ENCODE assay signal across 32 mouse cellular contexts in genomic region chr14:61040236-61040635, GRCm38 (mm10). TPM values are rescaled to one million over a fixed set of nuclear protein-coding genes. Genes with fewer than 3 reads are reported as not detected.
DNase-seq lines count a peak whose midpoint lies in the region; ATAC-seq and TF ChIP-seq lines count a peak whose summit lies in the region.
"Had no signal": no experiment of that assay in that cellular context is flagged by ENCODE, and none has a peak within 500 bp of the region (broad histone marks: within the 10 kb centered on the region; RNA-seq: fewer than 3 reads in every experiment).

No protein-coding gene starts in this region.

- no peak for ATAC-seq in forebrain, embryonic 12.5 days (ENCODE audit: low FRiP score)
- ATAC-seq in forebrain, embryonic 15.5 days (replicated peaks), result no peak
- ATAC-seq in liver, embryonic 11.5 days (replicated peaks; ENCODE audit: low FRiP score), result no peak
- ATAC-seq: activated CD4-positive, CD25-positive, alpha-beta regulatory T cell, adult 4 months; forebrain, embryonic 16.5 days; intestine, postnatal 0 days; liver, embryonic 12.5 days; liver, postnatal 0 days; midbrain, embryonic 16.5 days had no signal

- peaks cover 59% of the 10 kb centered on the region for H3K4me1 ChIP-seq in forebrain, embryonic 12.5 days
- peaks cover 45% of the 10 kb centered on the region for H3K4me1 ChIP-seq in forebrain, embryonic 15.5 days
- H3K4me1 ChIP-seq in liver, adult 2 months (ENCODE audit: control insufficient read depth, insufficient read depth, low read length), result peaks cover 8% of the 10 kb centered on the region
- no peaks in the 10 kb centered on the region; the same call in 1 of the 2 replicates for H3K4me1 ChIP-seq in liver, embryonic 11.5 days (replicated peaks; ENCODE audit: control insufficient read depth, insufficient read depth, low read length)

- WGBS in forebrain, embryonic 12.5 days, result 75% methylated on average over 13 of the region's 13 CpGs
- 53% methylated on average over 13 of the region's 13 CpGs for WGBS in forebrain, embryonic 15.5 days
- WGBS in liver, adult 2 months, result 54% methylated on average over 13 of the region's 13 CpGs
- 92% methylated on average over 13 of the region's 13 CpGs for WGBS in liver, embryonic 11.5 days

- no peaks in the 10 kb centered on the region for H3K9me3 ChIP-seq in forebrain, embryonic 12.5 days
- H3K9me3 ChIP-seq in forebrain, embryonic 15.5 days, result no peaks in the 10 kb centered on the region
- no peaks in the 10 kb centered on the region for H3K9me3 ChIP-seq in liver, embryonic 11.5 days (ENCODE audit: control insufficient read depth, low read length)
- H3K9me3 ChIP-seq: embryonic facial prominence, embryonic 12.5 days; hindbrain, embryonic 12.5 days; limb, embryonic 12.5 days; liver, embryonic 12.5 days; midbrain, embryonic 10.5 days; neural tube, embryonic 12.5 days had no signal

- H3K4me2 ChIP-seq in forebrain, embryonic 12.5 days, result no peak overlapping the region
- H3K4me2 ChIP-seq in forebrain, embryonic 15.5 days (replicated peaks), result no peak overlapping the region
- H3K4me2 ChIP-seq in liver, embryonic 11.5 days, result no peak overlapping the region
- H3K4me2 ChIP-seq: embryonic facial prominence, embryonic 12.5 days; heart, embryonic 11.5 days; hindbrain, embryonic 12.5 days; limb, embryonic 12.5 days; liver, embryonic 12.5 days; neural tube, embryonic 12.5 days had no signal

- peak; percentile 81 for DNase-seq in liver, adult 2 months (ENCODE audit: extremely low read depth, low read depth, low spot score)
- no peak for DNase-seq in liver, embryonic 11.5 days (ENCODE audit: low spot score)
- peak; percentile 64 for DNase-seq in Muller cell, postnatal 12 days (ENCODE audit: inconsistent ontology term)
- peak; percentile 79 for DNase-seq in brain, embryonic 14.5 days (ENCODE audit: low read depth)
- DNase-seq: B cell, adult 2 months; cerebellum, adult 11-12 months; cerebellum, adult 9-11 months; embryo, embryonic 11 days; gastrocnemius, adult 2 months; gastrocnemius, postnatal 36 days; heart, adult 18-20 months; heart, postnatal 36 days; kidney, adult 9 months; kidney, postnatal 10 days; liver, postnatal 0 days; lung, postnatal 14 days; right cerebral cortex, postnatal 14 days had no signal

- no peak overlapping the region for H3K4me3 ChIP-seq in forebrain, embryonic 12.5 days (replicated peaks)
- H3K4me3 ChIP-seq in forebrain, embryonic 15.5 days, result no peak overlapping the region
- H3K4me3 ChIP-seq in liver, adult 2 months (ENCODE audit: insufficient read depth, low read depth, low read length), result no peak overlapping the region
- H3K4me3 ChIP-seq in liver, embryonic 11.5 days (ENCODE audit: low read depth, low read length), result no peak overlapping the region
- H3K4me3 ChIP-seq: embryonic facial prominence, embryonic 12.5 days; gastrocnemius, adult 2 months; hindbrain, embryonic 12.5 days; left cerebral cortex, adult 2 months; limb, embryonic 12.5 days; liver, embryonic 12.5 days; midbrain, embryonic 10.5 days; myocyte; neural tube, embryonic 12.5 days had no signal

- H3K79me2 ChIP-seq in liver, adult 2 months (ENCODE audit: control insufficient read depth, insufficient read depth, low read length), result no peaks in the 10 kb centered on the region

- peaks cover 36% of the 10 kb centered on the region for H3K27me3 ChIP-seq in forebrain, embryonic 12.5 days
- H3K27me3 ChIP-seq in forebrain, embryonic 15.5 days, result no peaks in the 10 kb centered on the region
- no peaks in the 10 kb centered on the region for H3K27me3 ChIP-seq in liver, adult 2 months (ENCODE audit: control insufficient read depth, insufficient read depth, low read length)
- no peaks in the 10 kb centered on the region; the same call in 1 of the 2 replicates for H3K27me3 ChIP-seq in liver, embryonic 11.5 days (replicated peaks; ENCODE audit: control insufficient read depth, insufficient read depth, low read length)
- H3K27me3 ChIP-seq: embryonic facial prominence, embryonic 12.5 days; neural tube, embryonic 12.5 days had no signal

- no peak for TF ChIP-seq CTCF in liver, adult 2 months (IDR thresholded peaks at IDR 0.05; ENCODE audit: low read depth, low read length)
- no peak for TF ChIP-seq CTCF in brain, embryonic 14.5 days (IDR thresholded peaks at IDR 0.05; ENCODE audit: borderline replicate concordance, extremely low read depth, insufficient read depth, insufficient read length)

- H3K27ac ChIP-seq in forebrain, embryonic 12.5 days, result 0 out of 2 replicates have a peak overlapping the region, but pooled peaks have one; percentile 0
- H3K27ac ChIP-seq in forebrain, embryonic 15.5 days (replicated peaks), result no peak overlapping the region
- no peak overlapping the region for H3K27ac ChIP-seq in liver, adult 2 months (replicated peaks; ENCODE audit: insufficient read depth, low read depth, low read length)
- no peak overlapping the region for H3K27ac ChIP-seq in liver, embryonic 11.5 days (ENCODE audit: low read depth, low read length)
- H3K27ac ChIP-seq: embryonic facial prominence, embryonic 12.5 days; gastrocnemius, adult 2 months; hindbrain, embryonic 12.5 days; limb, embryonic 12.5 days; liver, embryonic 12.5 days; midbrain, embryonic 10.5 days; neural tube, embryonic 12.5 days had no signal

- TF ChIP-seq POLR2A in liver, adult 2 months (IDR thresholded peaks at IDR 0.05; ENCODE audit: extremely low read depth, insufficient read depth, low read length), result no peak
- no peak for TF ChIP-seq POLR2A in brain, embryonic 14.5 days (IDR thresholded peaks at IDR 0.05; ENCODE audit: borderline replicate concordance, extremely low read depth, insufficient read depth, insufficient read length, poor library complexity, severe bottlenecking)

- H3K9ac ChIP-seq in forebrain, embryonic 12.5 days, result no peak overlapping the region
- no peak overlapping the region for H3K9ac ChIP-seq in forebrain, embryonic 15.5 days (replicated peaks)
- no peak overlapping the region for H3K9ac ChIP-seq in liver, adult 2 months (ENCODE audit: low read depth, low read length)
- no peak overlapping the region for H3K9ac ChIP-seq in liver, embryonic 11.5 days (ENCODE audit: low read depth, low read length)
- H3K9ac ChIP-seq: embryonic facial prominence, embryonic 12.5 days; hindbrain, embryonic 12.5 days; limb, embryonic 12.5 days; liver, embryonic 12.5 days; liver, postnatal 0 days; neural tube, embryonic 12.5 days had no signal

- H3K36me3 ChIP-seq in forebrain, embryonic 12.5 days (replicated peaks), result no peaks in the 10 kb centered on the region
- no peaks in the 10 kb centered on the region for H3K36me3 ChIP-seq in forebrain, embryonic 15.5 days
- H3K36me3 ChIP-seq in liver, adult 2 months (ENCODE audit: control insufficient read depth, insufficient read depth, low read length), result no peaks in the 10 kb centered on the region
- H3K36me3 ChIP-seq in liver, embryonic 11.5 days (ENCODE audit: control insufficient read depth, insufficient read depth, low read length), result no peaks in the 10 kb centered on the region
- H3K36me3 ChIP-seq: embryonic facial prominence, embryonic 12.5 days; hindbrain, embryonic 12.5 days; limb, embryonic 12.5 days; liver, embryonic 12.5 days; neural tube, embryonic 12.5 days had no signal

RNA-seq across cellular contexts. Expression of gene Tnfrsf19, which starts 6.1 kb away (rescaled TPM):
- polyA plus RNA-seq in forebrain, embryonic 12.5 days (2016; fragmentation: Nextera tagmentation; extraction: Ambion mirVana), result 92.5 and 118 TPM in 2 replicates
- polyA plus RNA-seq in forebrain, embryonic 15.5 days (2015; fragmentation: Nextera tagmentation; extraction: Ambion mirVana), result 45.1 and 50.0 TPM in 2 replicates
- 5.7 and 6.2 TPM in 2 replicates for total RNA-seq in liver, adult 2 months (2014; rRNA removed)
- 2.3 and 3.5 TPM in 2 replicates for polyA plus RNA-seq in liver, adult 2 months (2012; rRNA removed)
- 13.8 and 15.5 TPM in 2 replicates for polyA plus RNA-seq in liver, embryonic 11.5 days (2014; fragmentation: Nextera tagmentation; extraction: Ambion mirVana)
- 36.5 and 36.9 TPM in 2 replicates for polyA plus RNA-seq in brain, embryonic 14.5 days (2012; rRNA removed)
- polyA plus RNA-seq: activated CD4-positive, CD25-positive, alpha-beta regulatory T cell, adult 4 months had no signal
